Mouse (Mus musculus): ENCODE data around the gene Thada.

- TF ChIP-seq CTCF (IDR thresholded peaks at IDR 0.05; ENCODE audit: low read depth): no peak
- TF ChIP-seq EP300 (IDR thresholded peaks at IDR 0.05; ENCODE audit: low read depth): no peak
Observed at GRCm38 (mm10) chr17:84328526-84328925, 137.5 kb downstream of the Thada start.
